ENCODE assay signal across 26 mouse cellular contexts in the genomic region with DNA sequence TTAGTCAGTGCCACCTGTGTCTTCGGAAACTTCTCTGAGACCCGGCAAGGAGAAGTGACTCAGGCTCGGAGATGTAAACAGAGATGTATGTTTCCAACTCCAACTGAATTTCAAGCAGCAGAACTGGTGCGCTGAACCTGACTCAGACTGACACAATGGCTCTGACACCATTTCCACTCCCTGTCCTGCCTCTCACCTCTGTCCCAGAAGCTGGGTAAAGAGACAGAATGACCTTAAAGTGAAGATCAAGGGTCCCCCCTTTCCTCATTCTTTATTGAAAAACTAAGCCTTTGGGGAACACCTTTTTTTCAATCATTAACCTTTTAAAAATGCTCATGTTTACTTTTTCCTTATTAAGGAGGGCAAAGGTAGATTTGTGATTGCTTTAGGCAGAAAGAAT.
DNase-seq lines count a peak whose midpoint lies in the region; ATAC-seq and TF ChIP-seq lines count a peak whose summit lies in the region.
"Had no signal": no experiment of that assay in that cellular context is flagged by ENCODE, and none has a peak within 500 bp of the region (broad histone marks: within the 10 kb centered on the region; RNA-seq: fewer than 3 reads in every experiment).

No protein-coding gene starts in this region.

- H3K4me3 ChIP-seq in liver, adult 2 months (ENCODE audit: insufficient read depth, low read depth, low read length), result no peak overlapping the region
- H3K4me3 ChIP-seq in liver, embryonic 11.5 days (ENCODE audit: low read depth, low read length), result no peak overlapping the region
- no peak overlapping the region for H3K4me3 ChIP-seq in stomach, embryonic 15.5 days (replicated peaks)
- H3K4me3 ChIP-seq: embryonic facial prominence, embryonic 10.5 days; embryonic facial prominence, embryonic 15.5 days; forebrain, embryonic 13.5 days; heart, embryonic 10.5 days; hindbrain, embryonic 13.5 days; midbrain, embryonic 10.5 days; midbrain, embryonic 15.5 days had no signal

- peak; percentile 82 for DNase-seq in liver, adult 2 months (ENCODE audit: extremely low read depth, low read depth, low spot score)
- no peak for DNase-seq in liver, embryonic 11.5 days (ENCODE audit: low spot score)
- peak; percentile 36 for DNase-seq in urinary bladder, postnatal 14 days (ENCODE audit: low spot score)
- DNase-seq in urinary bladder, postnatal 10 days (ENCODE audit: low spot score), result no peak
- no peak for DNase-seq in testis, postnatal 14 days (ENCODE audit: low spot score)
- DNase-seq: adrenal gland, adult 8-10 months; cerebellum, adult 2 months; cerebellum, postnatal 14 days; gastrocnemius, postnatal 14 days; heart, postnatal 4 days; kidney, postnatal 10 days; layer of hippocampus, postnatal 36 days; left cerebral cortex, postnatal 4 days; lung, adult 18-20 months; lung, postnatal 10 days; right cerebral cortex, postnatal 25 days had no signal

- H3K79me2 ChIP-seq in liver, adult 2 months (ENCODE audit: control insufficient read depth, insufficient read depth, low read length), result no peaks in the 10 kb centered on the region

- ATAC-seq in liver, embryonic 11.5 days (replicated peaks; ENCODE audit: low FRiP score), result no peak
- peak; percentile 72 for ATAC-seq in stomach, embryonic 15.5 days (ENCODE audit: insufficient read depth, low FRiP score, low read depth)
- no peak for ATAC-seq in megakaryocyte-erythroid progenitor cell, adult 5-6 weeks (replicated peaks; ENCODE audit: low FRiP score, low TSS enrichment, poor library complexity, severe bottlenecking)
- ATAC-seq: forebrain, embryonic 13.5 days; midbrain, embryonic 15.5 days had no signal

- WGBS in liver, adult 2 months, result 47% methylated on average over 4 of the region's 4 CpGs
- 85% methylated on average over 4 of the region's 4 CpGs for WGBS in liver, embryonic 11.5 days
- WGBS in stomach, embryonic 15.5 days, result 45% methylated on average over 4 of the region's 4 CpGs

- H3K27me3 ChIP-seq in liver, adult 2 months (ENCODE audit: control insufficient read depth, insufficient read depth, low read length), result no peaks in the 10 kb centered on the region
- no peaks in the 10 kb centered on the region for H3K27me3 ChIP-seq in liver, embryonic 11.5 days (replicated peaks; ENCODE audit: control insufficient read depth, insufficient read depth, low read length)
- no peaks in the 10 kb centered on the region for H3K27me3 ChIP-seq in stomach, embryonic 15.5 days (replicated peaks)
- H3K27me3 ChIP-seq: embryonic facial prominence, embryonic 15.5 days; forebrain, embryonic 13.5 days; midbrain, embryonic 15.5 days had no signal

- no peak overlapping the region for H3K9ac ChIP-seq in liver, adult 2 months (ENCODE audit: low read depth, low read length)
- H3K9ac ChIP-seq in liver, embryonic 11.5 days (ENCODE audit: low read depth, low read length), result no peak overlapping the region
- H3K9ac ChIP-seq in stomach, embryonic 15.5 days, result no peak overlapping the region
- H3K9ac ChIP-seq: embryonic facial prominence, embryonic 15.5 days; forebrain, embryonic 13.5 days; hindbrain, embryonic 13.5 days; midbrain, embryonic 15.5 days had no signal

- H3K36me3 ChIP-seq in liver, adult 2 months (ENCODE audit: control insufficient read depth, insufficient read depth, low read length), result no peaks in the 10 kb centered on the region
- H3K36me3 ChIP-seq in liver, embryonic 11.5 days (ENCODE audit: control insufficient read depth, insufficient read depth, low read length), result no peaks in the 10 kb centered on the region
- no peaks in the 10 kb centered on the region for H3K36me3 ChIP-seq in stomach, embryonic 15.5 days
- H3K36me3 ChIP-seq: embryonic facial prominence, embryonic 10.5 days; embryonic facial prominence, embryonic 15.5 days; G1E; heart, embryonic 10.5 days; hindbrain, embryonic 13.5 days; midbrain, embryonic 10.5 days; midbrain, embryonic 15.5 days had no signal

- H3K9me3 ChIP-seq in liver, embryonic 11.5 days (ENCODE audit: control insufficient read depth, low read length), result no peaks in the 10 kb centered on the region
- H3K9me3 ChIP-seq in stomach, embryonic 15.5 days, result no peaks in the 10 kb centered on the region
- H3K9me3 ChIP-seq: embryonic facial prominence, embryonic 10.5 days; embryonic facial prominence, embryonic 15.5 days; forebrain, embryonic 13.5 days; G1E; heart, embryonic 10.5 days; hindbrain, embryonic 13.5 days; midbrain, embryonic 10.5 days; midbrain, embryonic 15.5 days had no signal

- no peak for TF ChIP-seq POLR2A in liver, adult 2 months (IDR thresholded peaks at IDR 0.05; ENCODE audit: extremely low read depth, insufficient read depth, low read length)

- H3K27ac ChIP-seq in liver, adult 2 months (replicated peaks; ENCODE audit: insufficient read depth, low read depth, low read length), result no peak overlapping the region; the same call in 1 of the 2 replicates
- no peak overlapping the region for H3K27ac ChIP-seq in liver, embryonic 11.5 days (ENCODE audit: low read depth, low read length)
- H3K27ac ChIP-seq in stomach, embryonic 15.5 days, result no peak overlapping the region
- H3K27ac ChIP-seq: embryonic facial prominence, embryonic 10.5 days; embryonic facial prominence, embryonic 15.5 days; forebrain, embryonic 13.5 days; heart, embryonic 10.5 days; hindbrain, embryonic 13.5 days; midbrain, embryonic 10.5 days; midbrain, embryonic 15.5 days had no signal

- H3K4me1 ChIP-seq in liver, adult 2 months (ENCODE audit: control insufficient read depth, insufficient read depth, low read length), result peaks cover 4% of the 10 kb centered on the region
- no peaks in the 10 kb centered on the region for H3K4me1 ChIP-seq in liver, embryonic 11.5 days (replicated peaks; ENCODE audit: control insufficient read depth, insufficient read depth, low read length)
- H3K4me1 ChIP-seq in stomach, embryonic 15.5 days, result no peaks in the 10 kb centered on the region
- H3K4me1 ChIP-seq: embryonic facial prominence, embryonic 10.5 days; embryonic facial prominence, embryonic 15.5 days; forebrain, embryonic 13.5 days; heart, embryonic 10.5 days; hindbrain, embryonic 13.5 days; midbrain, embryonic 15.5 days had no signal

- no peak overlapping the region for H3K4me2 ChIP-seq in liver, embryonic 11.5 days
- H3K4me2 ChIP-seq in stomach, embryonic 15.5 days, result no peak overlapping the region
- H3K4me2 ChIP-seq: embryonic facial prominence, embryonic 15.5 days; forebrain, embryonic 13.5 days; hindbrain, embryonic 13.5 days; midbrain, embryonic 15.5 days had no signal

- TF ChIP-seq CTCF in liver, adult 2 months (IDR thresholded peaks at IDR 0.05; ENCODE audit: low read depth, low read length), result no peak

Comparison
In these comparisons a context has a peak if more than half of its experiments do, and no peak if none do; other contexts are left out.
1. DNase-seq: peak in liver, adult 2 months (single experiment) and urinary bladder, postnatal 14 days (single experiment); none in liver, embryonic 11.5 days (single experiment), urinary bladder, postnatal 10 days (single experiment) and testis, postnatal 14 days (single experiment).